Mouse (Mus musculus): ENCODE measurements around the gene Wfikkn2. TPM values are rescaled to one million over a fixed set of nuclear protein-coding genes. Genes with fewer than 3 reads are reported as not detected.

Gene Wfikkn2
- polyA plus RNA-seq, 1 experiment from 2014 or later: 1.1 TPM

DNA sequence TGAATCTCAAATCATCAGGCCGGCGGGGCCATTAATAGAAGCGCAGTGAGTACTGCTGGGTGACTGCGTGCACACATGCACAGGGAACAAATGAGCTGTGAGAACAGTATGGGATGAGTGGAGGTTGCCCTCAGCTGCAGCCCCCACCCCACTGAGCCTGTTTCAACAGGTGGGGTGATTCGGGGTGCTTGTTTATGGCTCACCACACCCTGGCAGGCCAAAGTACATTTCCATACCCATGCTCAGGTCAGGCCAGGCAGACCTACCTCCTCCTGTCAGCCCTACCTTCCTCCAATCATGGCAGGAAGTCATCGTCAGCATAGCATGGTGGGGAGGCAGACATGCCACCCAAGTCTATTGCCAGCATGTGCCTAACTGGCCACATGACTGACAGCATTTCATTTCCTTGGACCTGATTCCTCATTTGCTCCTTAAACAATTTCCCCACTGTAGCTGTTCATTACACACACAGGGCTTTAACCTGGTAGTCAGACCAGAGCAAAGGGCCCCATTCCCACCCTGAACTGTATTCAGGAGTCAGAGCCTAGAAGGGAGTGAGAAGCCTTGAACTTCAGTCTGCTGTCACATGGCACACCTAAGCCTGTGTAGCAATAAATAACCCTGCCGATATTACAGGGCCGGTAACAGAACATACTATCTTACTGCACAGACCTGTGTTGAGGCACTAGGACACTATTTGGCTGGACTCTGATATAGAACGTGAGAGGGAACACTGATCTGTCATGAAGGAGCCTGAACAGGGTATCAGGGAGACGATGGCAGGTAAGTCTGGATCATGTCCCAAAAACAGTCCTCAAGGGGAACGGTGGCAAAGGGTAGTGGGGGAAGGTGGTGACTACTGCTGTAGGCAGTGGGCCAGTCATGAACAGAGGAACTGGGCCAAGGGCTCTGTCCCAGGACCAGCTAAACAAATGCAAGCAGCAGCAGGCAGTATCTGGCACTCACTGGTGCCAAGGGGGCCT lies 35.7 kb upstream of the Wfikkn2 start, which contains the start of gene Gm21885:
Gene Gm21885 (plus strand): TSS at position 675 of the 983 bp plus-strand sequence.
- Histone ChIP-seq H3K27me3 (ENCODE audit: control insufficient read depth, insufficient read depth, low read length) (no peaks in the 10 kb centered on the region), H3K27ac (ENCODE audit: low read depth, low read length) (no peak within 1 kb of the TSS), H3K9ac (ENCODE audit: low read depth, low read length) (no peak within 1 kb of the TSS), H3K9me3 (replicated peaks; ENCODE audit: control insufficient read depth, low read length) (no peaks in the 10 kb centered on the region), H3K4me3 (ENCODE audit: low read depth, low read length) (no peak within 1 kb of the TSS), H3K36me3 (ENCODE audit: control insufficient read depth, insufficient read depth, low read length) (peaks cover 5% of the 10 kb centered on the region), H3K4me1 (ENCODE audit: control insufficient read depth, insufficient read depth, low read length) (no peaks in the 10 kb centered on the region), H3K4me2 (no peak within 1 kb of the TSS)
- WGBS (ENCODE audit: insufficient replicate concordance): 79% methylated on average over 11 of the region's 11 CpGs
- no peak for ATAC-seq (replicated peaks; ENCODE audit: insufficient number of reproducible peaks, low FRiP score, low TSS enrichment)

DNA sequence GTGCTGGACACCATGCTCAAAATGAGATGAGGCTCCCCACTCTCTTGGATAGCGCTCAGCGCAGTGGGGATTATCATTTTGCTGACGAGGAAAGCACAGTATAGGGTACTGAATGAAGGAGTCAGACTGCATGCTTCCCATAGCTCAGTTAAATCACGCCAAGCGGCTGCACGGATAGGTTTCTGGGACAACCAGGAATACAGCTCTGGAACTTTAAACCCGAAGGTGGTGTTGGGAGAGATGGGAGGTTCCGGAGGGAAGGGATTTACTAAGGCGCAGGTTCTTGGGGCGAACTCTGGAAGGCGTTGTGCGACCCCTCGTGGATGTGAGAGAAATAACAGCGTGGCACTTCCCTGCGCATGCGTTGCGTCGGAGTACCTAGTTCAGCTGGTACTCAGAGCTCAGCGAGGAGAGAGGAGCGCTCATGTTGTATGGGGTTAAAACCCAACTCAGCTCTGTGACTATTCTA lies 31.1 kb upstream of the Wfikkn2 start:
- WGBS (ENCODE audit: insufficient replicate concordance): 8% methylated on average over 20 of the region's 20 CpGs
- 0 out of 2 replicates have a peak, but pooled peaks have one; percentile 3 for ATAC-seq (replicated peaks; ENCODE audit: insufficient number of reproducible peaks, low FRiP score, low TSS enrichment)
- Histone ChIP-seq H3K27me3 (ENCODE audit: control insufficient read depth, insufficient read depth, low read length) (no peaks in the 10 kb centered on the region), H3K36me3 (ENCODE audit: control insufficient read depth, insufficient read depth, low read length) (no peaks in the 10 kb centered on the region), H3K4me3 (ENCODE audit: low read depth, low read length) (peak overlapping the region; percentile 33), H3K27ac (ENCODE audit: low read depth, low read length) (no peak overlapping the region), H3K9ac (ENCODE audit: low read depth, low read length) (peak overlapping the region; percentile 67), H3K9me3 (replicated peaks; ENCODE audit: control insufficient read depth, low read length) (no peaks in the 10 kb centered on the region), H3K4me2 (peak overlapping the region; percentile 71), H3K4me1 (ENCODE audit: control insufficient read depth, insufficient read depth, low read length) (peaks cover 10% of the 10 kb centered on the region)

DNA sequence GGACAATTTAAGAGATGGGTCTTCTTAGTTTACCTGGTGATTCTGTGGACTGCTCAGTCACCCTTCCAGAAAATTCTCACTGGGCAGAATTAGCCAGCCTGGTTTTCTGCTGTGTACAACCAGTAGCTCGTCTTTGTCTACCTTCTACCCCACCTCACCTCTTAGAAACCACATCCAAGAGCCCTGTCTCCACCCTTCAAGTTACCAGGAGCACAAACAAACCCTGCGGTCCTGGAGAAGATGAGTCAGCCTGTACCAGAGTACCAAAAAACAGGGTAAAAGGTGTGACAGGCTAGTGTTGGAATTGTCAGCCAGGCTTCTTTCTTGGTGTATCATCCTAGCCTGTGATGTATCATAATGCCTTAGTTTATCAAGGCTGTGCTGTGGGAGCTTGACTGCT lies 29.9 kb upstream of the Wfikkn2 start:
- H3K4me2 ChIP-seq: no peak overlapping the region

DNA sequence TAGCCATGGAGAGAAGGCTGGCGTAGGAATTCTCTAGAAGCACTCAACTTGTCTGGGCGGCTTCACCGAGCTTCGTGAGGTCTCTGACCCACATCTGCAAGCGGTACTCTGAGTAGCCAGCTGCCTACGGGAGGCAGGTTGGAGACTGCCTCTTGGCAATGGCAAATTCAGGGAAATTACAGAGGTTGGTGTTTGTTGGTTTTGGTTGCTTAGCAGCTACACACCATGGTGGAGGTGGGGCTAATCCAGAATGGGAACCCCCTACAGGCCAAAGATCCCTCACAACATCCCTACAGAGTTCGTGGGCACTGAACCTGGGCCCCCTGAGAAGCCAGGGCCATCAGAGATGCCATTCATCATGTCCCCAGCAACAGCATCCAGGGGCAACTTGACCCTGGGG lies 29.4 kb upstream of the Wfikkn2 start:
- H3K4me1 ChIP-seq (ENCODE audit: control insufficient read depth, insufficient read depth, low read length): peaks cover 10% of the 10 kb centered on the region
- no peaks in the 10 kb centered on the region for H3K36me3 ChIP-seq (ENCODE audit: control insufficient read depth, insufficient read depth, low read length)
- WGBS (ENCODE audit: insufficient replicate concordance): 82% methylated on average over 7 of the region's 7 CpGs
- no peak overlapping the region for H3K4me3 ChIP-seq (ENCODE audit: low read depth, low read length)
- no peaks in the 10 kb centered on the region for H3K9me3 ChIP-seq (replicated peaks; ENCODE audit: control insufficient read depth, low read length)
- no peak overlapping the region for H3K9ac ChIP-seq (ENCODE audit: low read depth, low read length)
- ATAC-seq (replicated peaks; ENCODE audit: insufficient number of reproducible peaks, low FRiP score, low TSS enrichment): no peak
- H3K27me3 ChIP-seq (ENCODE audit: control insufficient read depth, insufficient read depth, low read length): no peaks in the 10 kb centered on the region
- H3K27ac ChIP-seq (ENCODE audit: low read depth, low read length): no peak overlapping the region
- H3K4me2 ChIP-seq: no peak overlapping the region

More for the DNA sequence above, 29.9 kb upstream of the Wfikkn2 start:
- Histone ChIP-seq H3K27ac (ENCODE audit: low read depth, low read length) (no peak overlapping the region), H3K4me1 (ENCODE audit: control insufficient read depth, insufficient read depth, low read length) (peaks cover 10% of the 10 kb centered on the region), H3K4me3 (ENCODE audit: low read depth, low read length) (no peak overlapping the region), H3K27me3 (ENCODE audit: control insufficient read depth, insufficient read depth, low read length) (no peaks in the 10 kb centered on the region), H3K36me3 (ENCODE audit: control insufficient read depth, insufficient read depth, low read length) (no peaks in the 10 kb centered on the region), H3K9ac (ENCODE audit: low read depth, low read length) (no peak overlapping the region), H3K9me3 (replicated peaks; ENCODE audit: control insufficient read depth, low read length) (no peaks in the 10 kb centered on the region)
- WGBS (ENCODE audit: insufficient replicate concordance): 85% methylated on average over 2 of the region's 2 CpGs
- ATAC-seq (replicated peaks; ENCODE audit: insufficient number of reproducible peaks, low FRiP score, low TSS enrichment): no peak

DNA sequence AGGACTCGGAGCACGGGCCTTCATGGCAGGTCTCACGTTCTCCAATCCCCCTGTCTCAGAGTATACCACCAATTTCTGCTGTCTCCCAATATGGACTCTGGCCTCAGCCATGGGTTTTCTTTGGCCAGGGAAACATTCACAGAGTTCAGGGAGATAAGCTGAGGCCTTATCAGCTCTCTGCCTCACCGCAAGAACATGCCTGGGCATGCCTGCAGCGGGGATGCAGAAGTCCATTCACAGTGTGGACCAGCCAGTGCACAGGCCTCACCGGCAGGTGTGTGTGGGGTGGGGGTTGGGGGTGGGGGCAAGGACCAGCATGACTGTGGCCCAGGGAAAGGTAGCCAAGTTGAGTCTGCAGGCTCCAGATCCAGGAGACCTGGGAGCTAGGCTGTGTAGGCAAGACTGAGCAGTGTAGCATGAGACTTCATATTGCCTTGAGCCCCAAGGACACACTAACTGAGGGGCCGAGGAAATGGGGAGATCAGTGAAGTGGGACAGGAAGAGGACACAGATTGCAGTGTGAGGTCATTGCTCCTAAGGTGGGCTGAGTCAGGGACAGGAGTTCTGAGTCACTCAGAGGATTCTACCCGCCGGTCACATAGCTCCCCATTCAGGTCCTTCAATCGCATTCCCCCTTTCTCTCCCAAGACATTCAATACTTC lies 28.5 kb upstream of the Wfikkn2 start:
- Histone ChIP-seq H3K9ac (ENCODE audit: low read depth, low read length) (peak overlapping the region; percentile 12; the same call in 1 of the 2 replicates), H3K4me1 (ENCODE audit: control insufficient read depth, insufficient read depth, low read length) (peaks cover 10% of the 10 kb centered on the region), H3K4me2 (no peak overlapping the region; the same call in 1 of the 2 replicates), H3K4me3 (ENCODE audit: low read depth, low read length) (no peak overlapping the region), H3K27me3 (ENCODE audit: control insufficient read depth, insufficient read depth, low read length) (no peaks in the 10 kb centered on the region), H3K9me3 (replicated peaks; ENCODE audit: control insufficient read depth, low read length) (no peaks in the 10 kb centered on the region), H3K36me3 (ENCODE audit: control insufficient read depth, insufficient read depth, low read length) (no peaks in the 10 kb centered on the region), H3K27ac (ENCODE audit: low read depth, low read length) (no peak overlapping the region)
- 0 out of 2 replicates have a peak, but pooled peaks have one; percentile 31 for ATAC-seq (replicated peaks; ENCODE audit: insufficient number of reproducible peaks, low FRiP score, low TSS enrichment)
- WGBS (ENCODE audit: insufficient replicate concordance): 63% methylated on average over 10 of the region's 10 CpGs

DNA sequence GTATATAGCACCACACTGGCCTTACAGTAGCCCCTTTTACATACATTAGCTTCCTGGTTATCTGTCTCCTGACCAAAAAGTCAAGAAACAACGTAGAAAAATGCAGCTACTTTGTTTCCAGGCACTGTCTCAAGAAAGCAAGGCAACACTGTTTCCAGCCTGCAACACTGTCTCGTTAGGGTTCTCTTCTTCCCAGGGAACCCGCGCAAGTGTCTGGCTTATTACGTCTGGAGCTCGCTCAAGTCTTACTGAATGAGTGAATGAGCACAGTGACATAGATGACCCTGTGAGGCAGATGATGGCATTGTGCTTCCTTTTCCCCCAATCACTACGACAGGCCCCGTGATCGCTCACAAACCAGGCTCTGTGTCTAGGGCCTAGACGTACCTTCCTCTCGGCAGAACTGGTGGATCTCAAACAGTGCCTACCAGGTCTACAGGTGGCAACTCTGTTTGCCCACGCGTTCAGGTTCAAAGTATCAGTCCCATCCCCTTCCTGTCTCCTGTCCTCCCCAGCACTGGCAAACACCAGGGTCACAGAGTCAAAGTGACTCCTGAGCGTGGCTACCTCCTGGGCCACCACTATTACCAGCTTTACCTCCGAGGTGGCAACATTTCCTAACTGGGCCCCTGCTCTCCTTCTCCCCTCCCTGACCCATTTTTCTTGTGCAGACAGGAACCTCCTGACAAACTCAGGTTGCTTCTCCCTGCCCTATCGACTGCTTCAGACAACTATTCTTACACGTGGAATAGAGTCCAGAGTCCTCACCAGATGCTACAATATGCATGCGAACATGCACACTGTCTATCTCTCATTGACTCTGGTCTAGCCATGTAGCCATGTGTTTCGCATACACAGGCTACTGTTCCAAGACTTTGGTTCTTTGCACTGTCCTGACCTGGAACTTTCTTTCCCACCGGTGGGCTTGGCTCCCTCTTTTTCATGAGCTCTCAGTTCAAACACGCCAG lies 27.4 kb upstream of the Wfikkn2 start:
- Histone ChIP-seq H3K9me3 (replicated peaks; ENCODE audit: control insufficient read depth, low read length) (no peaks in the 10 kb centered on the region), H3K4me3 (ENCODE audit: low read depth, low read length) (no peak overlapping the region), H3K27me3 (ENCODE audit: control insufficient read depth, insufficient read depth, low read length) (no peaks in the 10 kb centered on the region), H3K9ac (ENCODE audit: low read depth, low read length) (no peak overlapping the region), H3K4me1 (ENCODE audit: control insufficient read depth, insufficient read depth, low read length) (peaks cover 10% of the 10 kb centered on the region), H3K27ac (ENCODE audit: low read depth, low read length) (no peak overlapping the region), H3K4me2 (no peak overlapping the region), H3K36me3 (ENCODE audit: control insufficient read depth, insufficient read depth, low read length) (no peaks in the 10 kb centered on the region)
- WGBS (ENCODE audit: insufficient replicate concordance): 85% methylated on average over 21 of the region's 21 CpGs
- ATAC-seq (replicated peaks; ENCODE audit: insufficient number of reproducible peaks, low FRiP score, low TSS enrichment): no peak

DNA sequence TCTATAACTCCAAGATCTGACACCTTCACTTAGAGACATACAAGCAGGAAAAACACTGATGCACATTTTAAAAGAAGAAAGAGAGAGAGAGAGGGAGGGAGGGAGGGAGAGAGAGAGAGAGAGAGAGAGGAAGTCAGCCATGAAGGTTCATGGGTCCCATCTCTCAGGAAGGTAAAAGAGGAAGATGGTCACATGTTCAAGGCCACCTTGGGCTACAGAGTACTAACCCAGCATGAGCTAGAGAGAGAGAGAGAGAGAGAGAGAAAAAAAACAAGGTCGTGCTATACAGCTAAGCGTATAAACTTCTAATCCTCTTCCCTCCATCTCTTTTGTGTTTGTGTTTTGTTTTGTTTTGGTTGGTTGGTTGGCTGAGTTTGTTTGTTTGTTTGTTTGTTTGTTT lies 25.2 kb upstream of the Wfikkn2 start:
- Histone ChIP-seq H3K4me2 (no peak overlapping the region), H3K9me3 (replicated peaks; ENCODE audit: control insufficient read depth, low read length) (no peaks in the 10 kb centered on the region), H3K9ac (ENCODE audit: low read depth, low read length) (no peak overlapping the region), H3K4me1 (ENCODE audit: control insufficient read depth, insufficient read depth, low read length) (peaks cover 10% of the 10 kb centered on the region), H3K27ac (ENCODE audit: low read depth, low read length) (no peak overlapping the region), H3K36me3 (ENCODE audit: control insufficient read depth, insufficient read depth, low read length) (no peaks in the 10 kb centered on the region), H3K4me3 (ENCODE audit: low read depth, low read length) (no peak overlapping the region), H3K27me3 (ENCODE audit: control insufficient read depth, insufficient read depth, low read length) (no peaks in the 10 kb centered on the region)
- WGBS (ENCODE audit: insufficient replicate concordance): 92% methylated on average over 2 of the region's 2 CpGs
- no peak for ATAC-seq (replicated peaks; ENCODE audit: insufficient number of reproducible peaks, low FRiP score, low TSS enrichment)

DNA sequence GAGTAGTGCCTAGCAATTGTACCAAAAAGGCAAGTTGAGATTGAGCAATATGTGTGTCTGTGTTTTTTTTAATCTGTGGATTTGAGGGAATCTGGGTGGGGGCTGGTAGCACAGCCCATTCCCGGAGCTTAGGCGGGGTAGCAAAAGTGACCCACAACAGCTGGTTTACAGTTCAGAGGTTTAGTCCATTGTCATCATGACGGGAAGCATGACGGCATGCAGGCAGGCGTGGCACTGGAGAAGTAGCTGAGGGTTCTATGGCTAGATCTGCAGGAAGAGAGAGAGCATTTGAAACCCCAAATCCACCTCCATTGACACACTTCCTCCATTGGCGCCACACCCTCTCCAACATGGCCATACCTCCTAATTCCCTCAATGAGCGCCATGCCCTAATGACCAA lies 24.1 kb upstream of the Wfikkn2 start:
- peaks cover 10% of the 10 kb centered on the region for H3K4me1 ChIP-seq (ENCODE audit: control insufficient read depth, insufficient read depth, low read length)
- no peaks in the 10 kb centered on the region for H3K9me3 ChIP-seq (replicated peaks; ENCODE audit: control insufficient read depth, low read length)
- no peaks in the 10 kb centered on the region for H3K36me3 ChIP-seq (ENCODE audit: control insufficient read depth, insufficient read depth, low read length)
- whole genome bisulfite sequencing (ENCODE audit: insufficient replicate concordance): 85% methylated on average over 7 of the region's 7 CpGs
- H3K9ac ChIP-seq (ENCODE audit: low read depth, low read length): no peak overlapping the region
- H3K27me3 ChIP-seq (ENCODE audit: control insufficient read depth, insufficient read depth, low read length): no peaks in the 10 kb centered on the region
- no peak for ATAC-seq (replicated peaks; ENCODE audit: insufficient number of reproducible peaks, low FRiP score, low TSS enrichment)
- H3K27ac ChIP-seq (ENCODE audit: low read depth, low read length): no peak overlapping the region
- H3K4me2 ChIP-seq: no peak overlapping the region
- no peak overlapping the region for H3K4me3 ChIP-seq (ENCODE audit: low read depth, low read length)

All from heart, embryonic 11.5 days (tissue).